Mouse (Mus musculus): ENCODE measurements around the gene Fkbp7. TPM values are rescaled to one million over a fixed set of nuclear protein-coding genes. Genes with fewer than 3 reads are reported as not detected.

Gene Fkbp7
- polyA plus RNA-seq, 1 experiment from 2014 or later = 157 TPM

GRCm38 (mm10) chr2:76655982-76656381, 16.9 kb downstream of the Fkbp7 start:
- Histone ChIP-seq H3K9ac (ENCODE audit: low read depth, low read length) (no peak overlapping the region), H3K9me3 (ENCODE audit: control insufficient read depth, low read length) (no peaks in the 10 kb centered on the region), H3K4me3 (ENCODE audit: low read depth, low read length) (no peak overlapping the region), H3K36me3 (ENCODE audit: control insufficient read depth, insufficient read depth, low read length) (no peaks in the 10 kb centered on the region), H3K27me3 (replicated peaks; ENCODE audit: control insufficient read depth, insufficient read depth, low read length) (no peaks in the 10 kb centered on the region), H3K4me1 (ENCODE audit: control insufficient read depth, insufficient read depth, low read length) (no peaks in the 10 kb centered on the region), H3K4me2 (ENCODE audit: low read depth, low read length) (no peak overlapping the region), H3K27ac (replicated peaks; ENCODE audit: low read depth, low read length) (no peak overlapping the region)
- DNase-seq (ENCODE audit: low spot score) (no peak), ATAC-seq (ENCODE audit: low read depth) (no peak)
- 6% methylated on average over 1 of the region's 1 CpGs for WGBS

GRCm38 (mm10) chr2:76655444-76655843, 17.5 kb downstream of the Fkbp7 start:
- no peak overlapping the region for H3K4me3 ChIP-seq (ENCODE audit: low read depth, low read length)
- H3K4me2 ChIP-seq (ENCODE audit: low read depth, low read length) = no peak overlapping the region
- no peaks in the 10 kb centered on the region for H3K27me3 ChIP-seq (replicated peaks; ENCODE audit: control insufficient read depth, insufficient read depth, low read length)
- H3K9me3 ChIP-seq (ENCODE audit: control insufficient read depth, low read length) = no peaks in the 10 kb centered on the region
- H3K27ac ChIP-seq (replicated peaks; ENCODE audit: low read depth, low read length) = no peak overlapping the region
- 77% methylated on average over 3 of the region's 3 CpGs for WGBS
- H3K9ac ChIP-seq (ENCODE audit: low read depth, low read length) = no peak overlapping the region
- H3K4me1 ChIP-seq (ENCODE audit: control insufficient read depth, insufficient read depth, low read length) = no peaks in the 10 kb centered on the region
- no peaks in the 10 kb centered on the region for H3K36me3 ChIP-seq (ENCODE audit: control insufficient read depth, insufficient read depth, low read length)
- ATAC-seq (ENCODE audit: low read depth) (no peak), DNase-seq (ENCODE audit: low spot score) (no peak)

DNA sequence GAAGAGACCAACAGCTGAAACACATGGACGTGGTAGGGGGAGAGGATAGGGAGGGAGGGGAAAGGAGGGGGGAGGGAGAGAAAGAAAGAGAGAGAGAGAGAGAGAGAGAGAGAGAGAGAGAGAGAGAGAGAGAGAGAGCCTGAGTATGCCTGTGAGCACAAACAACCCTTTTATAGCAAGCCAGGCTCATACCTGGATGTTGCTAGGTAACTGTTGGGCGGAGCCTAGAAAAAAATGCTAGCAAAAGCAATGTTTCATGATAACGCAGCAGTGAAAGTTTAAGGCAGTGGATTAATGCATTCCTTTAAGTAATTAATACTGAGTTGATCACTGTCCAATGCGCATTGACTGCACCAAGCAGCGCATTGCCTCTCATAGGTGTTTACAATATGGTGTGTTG, 18.3 kb downstream of the Fkbp7 start:
- Histone ChIP-seq H3K4me2 (ENCODE audit: low read depth, low read length) (no peak overlapping the region), H3K36me3 (ENCODE audit: control insufficient read depth, insufficient read depth, low read length) (no peaks in the 10 kb centered on the region), H3K27ac (replicated peaks; ENCODE audit: low read depth, low read length) (no peak overlapping the region), H3K4me1 (ENCODE audit: control insufficient read depth, insufficient read depth, low read length) (no peaks in the 10 kb centered on the region), H3K27me3 (replicated peaks; ENCODE audit: control insufficient read depth, insufficient read depth, low read length) (no peaks in the 10 kb centered on the region), H3K9me3 (ENCODE audit: control insufficient read depth, low read length) (no peaks in the 10 kb centered on the region), H3K9ac (ENCODE audit: low read depth, low read length) (no peak overlapping the region), H3K4me3 (ENCODE audit: low read depth, low read length) (no peak overlapping the region)
- DNase-seq (ENCODE audit: low spot score) (no peak), ATAC-seq (ENCODE audit: low read depth) (no peak)
- WGBS = 79% methylated on average over 5 of the region's 5 CpGs

GRCm38 (mm10) chr2:76653070-76653469, 19.8 kb downstream of the Fkbp7 start:
- Histone ChIP-seq H3K9ac (ENCODE audit: low read depth, low read length) (no peak overlapping the region), H3K4me2 (ENCODE audit: low read depth, low read length) (no peak overlapping the region), H3K36me3 (ENCODE audit: control insufficient read depth, insufficient read depth, low read length) (no peaks in the 10 kb centered on the region), H3K27ac (replicated peaks; ENCODE audit: low read depth, low read length) (no peak overlapping the region), H3K4me1 (ENCODE audit: control insufficient read depth, insufficient read depth, low read length) (peaks cover 3% of the 10 kb centered on the region; the same call in 1 of the 2 replicates), H3K9me3 (ENCODE audit: control insufficient read depth, low read length) (no peaks in the 10 kb centered on the region), H3K4me3 (ENCODE audit: low read depth, low read length) (no peak overlapping the region), H3K27me3 (replicated peaks; ENCODE audit: control insufficient read depth, insufficient read depth, low read length) (no peaks in the 10 kb centered on the region)
- ATAC-seq (ENCODE audit: low read depth) = no peak
- WGBS = 94% methylated on average over 4 of the region's 4 CpGs
- DNase-seq (ENCODE audit: low spot score) = no peak

- ATAC-seq (ENCODE audit: low read depth) (peak; percentile 16; the same call in 1 of the 2 replicates), DNase-seq (ENCODE audit: low spot score) (peak; percentile 27)
- H3K9ac ChIP-seq (ENCODE audit: low read depth, low read length) = peak overlapping the region; percentile 63
- H3K27me3 ChIP-seq (replicated peaks; ENCODE audit: control insufficient read depth, insufficient read depth, low read length) = no peaks in the 10 kb centered on the region
- H3K4me2 ChIP-seq (ENCODE audit: low read depth, low read length) = peak overlapping the region; percentile 85
- peak overlapping the region; percentile 79 for H3K27ac ChIP-seq (replicated peaks; ENCODE audit: low read depth, low read length)
- WGBS = 27% methylated on average over 13 of the region's 13 CpGs
- H3K9me3 ChIP-seq (ENCODE audit: control insufficient read depth, low read length) = no peaks in the 10 kb centered on the region
- H3K36me3 ChIP-seq (ENCODE audit: control insufficient read depth, insufficient read depth, low read length) = no peaks in the 10 kb centered on the region
- H3K4me3 ChIP-seq (ENCODE audit: low read depth, low read length) = peak overlapping the region; percentile 90
- H3K4me1 ChIP-seq (ENCODE audit: control insufficient read depth, insufficient read depth, low read length) = peaks cover 11% of the 10 kb centered on the region
Measured at GRCm38 (mm10) chr2:76648666-76649141, 24.2 kb downstream of the Fkbp7 start.

- Histone ChIP-seq H3K9ac (ENCODE audit: low read depth, low read length) (peak within 1 kb of the TSS; percentile 88), H3K9me3 (ENCODE audit: control insufficient read depth, low read length) (no peaks in the 10 kb centered on the region)
Measured at GRCm38 (mm10) chr2:76647883-76648570, 24.9 kb downstream of the Fkbp7 start, which contains the start of the genes Prkra and Pjvk. TSS of gene Prkra (minus strand) at chr2:76648015. TSS of gene Pjvk (plus strand) at chr2:76648476.

DNA sequence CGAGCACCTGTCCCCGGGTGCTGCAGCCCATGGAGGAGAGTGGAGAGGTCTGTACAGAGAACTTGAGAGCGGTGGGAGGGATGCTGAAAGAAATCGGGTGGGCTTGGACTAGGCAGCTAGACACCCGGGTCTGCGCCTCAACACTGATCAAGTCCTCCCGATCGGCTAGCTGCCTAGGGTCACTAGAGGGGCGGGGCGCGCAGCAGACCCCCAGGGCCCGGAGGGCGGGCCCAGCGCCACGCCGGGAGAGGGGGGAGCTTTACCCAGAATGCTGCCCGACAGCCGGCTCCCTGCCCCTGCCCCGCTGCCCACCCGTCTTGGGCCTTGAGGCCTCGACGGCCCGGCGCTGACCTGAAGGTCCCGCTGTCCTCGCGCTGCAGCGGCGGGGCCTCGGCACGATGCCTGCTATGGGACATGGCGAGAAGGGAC, 25.5 kb downstream of the Fkbp7 start:
- WGBS = 2% methylated on average over 18 of the region's 32 CpGs
- peak overlapping the region; percentile 88 for H3K9ac ChIP-seq (ENCODE audit: low read depth, low read length)
- no peaks in the 10 kb centered on the region for H3K9me3 ChIP-seq (ENCODE audit: control insufficient read depth, low read length)
- peak overlapping the region; percentile 85 for H3K4me2 ChIP-seq (ENCODE audit: low read depth, low read length)
- peaks cover 11% of the 10 kb centered on the region for H3K4me1 ChIP-seq (ENCODE audit: control insufficient read depth, insufficient read depth, low read length)
- H3K36me3 ChIP-seq (ENCODE audit: control insufficient read depth, insufficient read depth, low read length) = peaks cover 8% of the 10 kb centered on the region
- no peaks in the 10 kb centered on the region for H3K27me3 ChIP-seq (replicated peaks; ENCODE audit: control insufficient read depth, insufficient read depth, low read length)
- peak; percentile 58 for DNase-seq (ENCODE audit: low spot score)
- H3K4me3 ChIP-seq (ENCODE audit: low read depth, low read length) = peak overlapping the region; percentile 90
- peak; percentile 41 for ATAC-seq (ENCODE audit: low read depth)
- H3K27ac ChIP-seq (replicated peaks; ENCODE audit: low read depth, low read length) = peak overlapping the region; percentile 79

More at GRCm38 (mm10) chr2:76647883-76648570, 24.9 kb downstream of the Fkbp7 start, which contains the start of the genes Prkra and Pjvk:
- Histone ChIP-seq H3K4me2 (ENCODE audit: low read depth, low read length) (peak within 1 kb of the TSS; percentile 85), H3K27me3 (replicated peaks; ENCODE audit: control insufficient read depth, insufficient read depth, low read length) (no peaks in the 10 kb centered on the region), H3K36me3 (ENCODE audit: control insufficient read depth, insufficient read depth, low read length) (peaks cover 3% of the 10 kb centered on the region; the same call in 1 of the 2 replicates), H3K4me3 (ENCODE audit: low read depth, low read length) (peak within 1 kb of the TSS; percentile 90), H3K27ac (replicated peaks; ENCODE audit: low read depth, low read length) (peak within 1 kb of the TSS; percentile 79), H3K4me1 (ENCODE audit: control insufficient read depth, insufficient read depth, low read length) (peaks cover 11% of the 10 kb centered on the region)
- peak; percentile 99 for DNase-seq (ENCODE audit: low spot score)
- ATAC-seq (ENCODE audit: low read depth) = peak; percentile 99
- 2% methylated on average over 31 of the region's 42 CpGs for WGBS

- H3K4me2 ChIP-seq (ENCODE audit: low read depth, low read length) = no peak overlapping the region
- no peak for DNase-seq (ENCODE audit: low spot score)
- no peaks in the 10 kb centered on the region for H3K27me3 ChIP-seq (replicated peaks; ENCODE audit: control insufficient read depth, insufficient read depth, low read length)
- peaks cover 8% of the 10 kb centered on the region for H3K4me1 ChIP-seq (ENCODE audit: control insufficient read depth, insufficient read depth, low read length)
- no peaks in the 10 kb centered on the region for H3K9me3 ChIP-seq (ENCODE audit: control insufficient read depth, low read length)
- ATAC-seq (ENCODE audit: low read depth) = no peak
- H3K4me3 ChIP-seq (ENCODE audit: low read depth, low read length) = no peak overlapping the region
- H3K36me3 ChIP-seq (ENCODE audit: control insufficient read depth, insufficient read depth, low read length) = peaks cover 44% of the 10 kb centered on the region
- H3K27ac ChIP-seq (replicated peaks; ENCODE audit: low read depth, low read length) = no peak overlapping the region
- no peak overlapping the region for H3K9ac ChIP-seq (ENCODE audit: low read depth, low read length)
Measured at GRCm38 (mm10) chr2:76643801-76644200, 29.1 kb downstream of the Fkbp7 start.

DNA sequence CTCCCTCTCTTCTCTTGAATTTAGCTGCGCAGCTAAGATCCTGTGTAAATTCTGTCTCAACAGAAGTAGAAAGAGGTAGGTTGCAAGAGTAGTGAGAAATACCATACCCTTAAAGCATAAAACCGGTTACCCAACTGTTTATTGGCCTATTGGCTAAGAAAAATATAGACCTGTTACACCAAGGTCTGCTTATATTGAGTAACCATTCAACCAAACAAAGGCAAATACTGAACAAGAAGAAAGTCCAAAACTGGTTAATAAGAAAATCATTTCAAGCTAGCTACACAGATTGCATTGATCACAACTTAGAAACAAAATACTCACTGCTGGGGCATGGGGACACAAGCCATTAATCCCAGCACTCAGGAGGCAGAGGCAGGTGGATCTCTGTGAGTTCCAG, 33.3 kb downstream of the Fkbp7 start:
- no peak overlapping the region for H3K4me3 ChIP-seq (ENCODE audit: low read depth, low read length)
- H3K4me1 ChIP-seq (ENCODE audit: control insufficient read depth, insufficient read depth, low read length) = no peaks in the 10 kb centered on the region
- DNase-seq (ENCODE audit: low spot score) = no peak
- WGBS = 97% methylated on average over 2 of the region's 2 CpGs
- peaks cover 80% of the 10 kb centered on the region for H3K36me3 ChIP-seq (ENCODE audit: control insufficient read depth, insufficient read depth, low read length)
- H3K9ac ChIP-seq (ENCODE audit: low read depth, low read length) = no peak overlapping the region
- ATAC-seq (ENCODE audit: low read depth) = no peak
- no peak overlapping the region for H3K4me2 ChIP-seq (ENCODE audit: low read depth, low read length)
- H3K27me3 ChIP-seq (replicated peaks; ENCODE audit: control insufficient read depth, insufficient read depth, low read length) = no peaks in the 10 kb centered on the region
- H3K27ac ChIP-seq (replicated peaks; ENCODE audit: low read depth, low read length) = no peak overlapping the region
- no peaks in the 10 kb centered on the region for H3K9me3 ChIP-seq (ENCODE audit: control insufficient read depth, low read length)
